Mouse (Mus musculus): ENCODE data around the gene Gm6034. TPM values are rescaled to one million over a fixed set of nuclear protein-coding genes. Genes with fewer than 3 reads are reported as not detected.
"Not testable (repeated sequence)": the region's sequence is repeated elsewhere in the genome, so short reads cannot be mapped to it uniquely, and the experiment has no call there.

The Gm6034 gene
- polyA plus RNA-seq, 1 experiment from 2014 or later = not detected

DNA sequence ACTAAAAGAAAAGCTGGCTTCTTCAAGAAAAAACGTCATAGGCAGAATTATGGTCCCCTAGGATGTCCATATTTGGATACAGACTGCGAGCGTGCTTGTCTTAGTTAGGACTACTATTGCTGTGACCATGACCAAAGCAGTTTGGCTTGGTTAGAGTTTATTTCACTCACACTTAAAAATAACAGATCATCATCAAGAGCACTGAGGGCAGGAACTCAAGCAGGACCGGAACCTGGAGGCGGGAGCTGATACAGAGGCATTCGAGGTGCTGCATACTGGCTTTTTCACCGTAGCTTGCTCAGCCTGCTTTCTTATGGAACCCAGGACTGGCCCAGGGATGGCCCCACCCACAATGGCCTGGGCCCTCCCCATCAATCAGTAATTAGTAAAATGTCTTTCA lies 39.4 kb upstream of the Gm6034 start:
- Histone ChIP-seq H3K4me1 (no peaks in the 10 kb centered on the region), H3K4me2 (replicated peaks) (no peak overlapping the region), H3K27me3 (no peaks in the 10 kb centered on the region), H3K27ac (no peak overlapping the region), H3K9me3 (peaks cover 6% of the 10 kb centered on the region; the same call in 1 of the 2 replicates), H3K36me3 (peaks cover 11% of the 10 kb centered on the region), H3K4me3 (no peak overlapping the region), H3K9ac (no peak overlapping the region)
- 92% methylated on average over 7 of the region's 7 CpGs for WGBS
- ATAC-seq (ENCODE audit: low FRiP score, low read depth) = no peak

DNA sequence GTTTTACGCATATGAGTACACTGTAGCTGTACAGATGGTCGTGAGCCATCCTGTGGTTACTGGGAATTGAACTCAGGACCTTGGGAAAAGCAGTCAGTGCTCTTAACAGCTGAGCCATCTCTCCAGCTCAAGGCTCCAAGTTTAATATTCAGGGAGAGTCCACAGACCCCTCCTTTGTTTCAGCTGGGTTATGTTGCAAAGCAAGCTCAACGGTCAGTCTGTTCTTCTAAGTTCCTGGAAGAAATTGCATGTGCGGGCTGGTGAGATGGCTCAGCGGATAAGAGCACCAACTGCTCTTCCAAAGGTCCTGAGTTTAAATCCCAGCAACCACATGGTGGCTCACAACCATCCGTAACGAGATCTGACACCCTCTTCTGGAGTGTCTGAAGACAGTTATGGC lies 38.4 kb upstream of the Gm6034 start:
- not testable (repeated sequence) for H3K4me2 ChIP-seq (replicated peaks); ATAC-seq (ENCODE audit: low FRiP score, low read depth); H3K4me1 ChIP-seq; H3K9ac ChIP-seq; H3K27ac ChIP-seq; H3K27me3 ChIP-seq; H3K9me3 ChIP-seq; H3K4me3 ChIP-seq
- H3K36me3 ChIP-seq = peaks cover 11% of the 10 kb centered on the region
- WGBS = 95% methylated on average over 7 of the region's 7 CpGs

DNA sequence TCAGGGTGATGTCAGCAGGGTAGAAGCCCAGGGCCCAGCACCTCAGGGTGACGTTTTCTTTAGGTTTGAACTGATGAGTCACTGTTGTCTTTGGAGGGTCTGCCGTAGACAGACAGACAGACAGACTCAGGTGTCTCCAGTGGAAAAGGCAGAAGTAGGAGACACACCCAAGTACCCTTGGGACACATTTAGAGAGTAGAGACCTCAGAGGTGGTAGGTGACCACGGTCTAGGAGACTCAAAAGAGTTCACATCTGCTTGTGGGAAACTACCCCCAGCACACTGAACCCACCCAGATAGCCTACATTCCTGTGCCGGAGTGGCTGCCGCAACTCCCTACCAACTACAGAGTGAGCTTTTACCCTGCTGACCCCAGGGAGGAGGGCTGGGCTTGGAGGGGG lies 27.8 kb upstream of the Gm6034 start:
- Histone ChIP-seq H3K4me2 (replicated peaks) (no peak overlapping the region), H3K36me3 (peaks cover 19% of the 10 kb centered on the region), H3K9me3 (no peaks in the 10 kb centered on the region), H3K27ac (no peak overlapping the region), H3K9ac (no peak overlapping the region), H3K27me3 (no peaks in the 10 kb centered on the region), H3K4me1 (no peaks in the 10 kb centered on the region), H3K4me3 (no peak overlapping the region)
- 96% methylated on average over 5 of the region's 5 CpGs for WGBS
- no peak for ATAC-seq (ENCODE audit: low FRiP score, low read depth)

- no peaks in the 10 kb centered on the region for H3K27me3 ChIP-seq
- ATAC-seq (ENCODE audit: low FRiP score, low read depth) = no peak
- 86% methylated on average over 5 of the region's 5 CpGs for WGBS
These were observed 25.7 kb upstream of the Gm6034 start for GRCm38 (mm10) chr17:36017046-36017445.

GRCm38 (mm10) chr17:36018979-36019378 lies 23.8 kb upstream of the Gm6034 start:
- Histone ChIP-seq H3K9me3 (no peaks in the 10 kb centered on the region), H3K27ac (no peak overlapping the region), H3K4me2 (replicated peaks) (no peak overlapping the region), H3K9ac (no peak overlapping the region), H3K4me3 (no peak overlapping the region), H3K4me1 (peaks cover 5% of the 10 kb centered on the region; the same call in 1 of the 2 replicates), H3K27me3 (no peaks in the 10 kb centered on the region), H3K36me3 (peaks cover 19% of the 10 kb centered on the region)
- no peak for ATAC-seq (ENCODE audit: low FRiP score, low read depth)
- WGBS = 75% methylated on average over 2 of the region's 2 CpGs

More at GRCm38 (mm10) chr17:36017046-36017445, 25.7 kb upstream of the Gm6034 start:
- Histone ChIP-seq H3K27ac (no peak overlapping the region), H3K9ac (no peak overlapping the region), H3K4me1 (peaks cover 5% of the 10 kb centered on the region; the same call in 1 of the 2 replicates), H3K4me2 (replicated peaks) (no peak overlapping the region), H3K36me3 (peaks cover 19% of the 10 kb centered on the region), H3K4me3 (no peak overlapping the region), H3K9me3 (no peaks in the 10 kb centered on the region)

GRCm38 (mm10) chr17:36019519-36019918 lies 23.2 kb upstream of the Gm6034 start:
- Histone ChIP-seq H3K4me2 (replicated peaks) (no peak overlapping the region), H3K27me3 (no peaks in the 10 kb centered on the region), H3K9ac (no peak overlapping the region), H3K4me3 (no peak overlapping the region), H3K27ac (no peak overlapping the region), H3K36me3 (peaks cover 14% of the 10 kb centered on the region), H3K9me3 (no peaks in the 10 kb centered on the region), H3K4me1 (peaks cover 5% of the 10 kb centered on the region; the same call in 1 of the 2 replicates)
- no peak for ATAC-seq (ENCODE audit: low FRiP score, low read depth)
- WGBS = 74% methylated on average over 3 of the region's 3 CpGs

- peak; percentile 40; the same call in 1 of the 2 replicates for ATAC-seq (ENCODE audit: low FRiP score, low read depth)
- H3K4me2 ChIP-seq (replicated peaks) = peak within 1 kb of the TSS; percentile 36; the same call in 1 of the 2 replicates
- H3K4me3 ChIP-seq = no peak within 1 kb of the TSS
- H3K36me3 ChIP-seq = 0 out of 2 replicates have a peak, but pooled peaks cover 5% of the 10 kb centered on the region
- H3K27ac ChIP-seq = no peak within 1 kb of the TSS; the same call in 1 of the 2 replicates
- no peaks in the 10 kb centered on the region for H3K27me3 ChIP-seq
- peaks cover 5% of the 10 kb centered on the region; the same call in 1 of the 2 replicates for H3K4me1 ChIP-seq
- WGBS = 42% methylated on average over 15 of the region's 15 CpGs
- no peaks in the 10 kb centered on the region for H3K9me3 ChIP-seq
- no peak within 1 kb of the TSS for H3K9ac ChIP-seq
These were observed 22.3 kb upstream of the Gm6034 start, which contains the start of gene H2-T24 for GRCm38 (mm10) chr17:36020191-36021073. Gene H2-T24 (minus strand): TSS chr17:36020560.

DNA sequence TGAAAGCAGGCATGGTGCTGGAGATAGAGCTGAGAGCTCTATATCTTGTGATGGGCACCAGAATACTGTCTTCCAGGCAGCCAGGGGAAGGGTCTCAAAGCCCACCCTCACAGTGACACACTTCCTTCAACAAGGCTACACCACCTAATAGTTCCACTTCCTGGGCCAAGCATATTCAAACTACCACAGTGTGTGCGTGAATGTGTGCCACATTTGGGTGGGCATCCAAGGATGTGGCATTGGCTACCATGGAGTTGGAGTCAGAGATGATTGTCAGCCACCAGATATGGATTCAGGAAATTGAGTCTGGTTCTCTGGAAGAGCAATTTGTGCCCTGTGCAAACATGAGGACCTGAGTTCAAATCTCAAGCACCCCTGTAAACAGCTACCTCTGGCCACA lies 21.5 kb upstream of the Gm6034 start:
- Histone ChIP-seq H3K9ac (no peak overlapping the region), H3K27me3 (no peaks in the 10 kb centered on the region), H3K4me1 (peaks cover 5% of the 10 kb centered on the region; the same call in 1 of the 2 replicates), H3K4me2 (replicated peaks) (peak overlapping the region; percentile 36; the same call in 1 of the 2 replicates), H3K36me3 (no peaks in the 10 kb centered on the region), H3K9me3 (no peaks in the 10 kb centered on the region), H3K27ac (no peak overlapping the region), H3K4me3 (no peak overlapping the region)
- no peak for ATAC-seq (ENCODE audit: low FRiP score, low read depth)
- 94% methylated on average over 1 of the region's 1 CpGs for WGBS

DNA sequence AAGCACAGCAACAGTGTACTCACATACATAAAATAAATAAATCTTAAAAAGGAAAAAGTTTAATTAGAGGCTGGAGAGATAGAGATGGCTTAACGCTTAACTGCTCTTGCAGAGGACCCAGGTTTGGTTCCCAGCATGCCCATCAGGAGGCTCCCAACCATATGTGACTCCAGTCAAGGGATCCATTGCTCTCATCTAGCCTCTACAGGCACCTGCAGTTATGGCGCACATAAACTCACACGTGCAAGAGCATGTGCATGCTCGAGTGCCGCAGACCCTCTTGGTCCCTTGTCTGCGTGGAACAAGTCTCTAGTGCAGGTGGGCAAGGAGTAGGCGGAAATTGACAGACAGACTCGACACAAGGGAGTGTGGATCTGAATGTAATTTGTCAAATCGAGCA lies 20.7 kb upstream of the Gm6034 start:
- H3K36me3 ChIP-seq = no peaks in the 10 kb centered on the region
- H3K27ac ChIP-seq = no peak overlapping the region
- ATAC-seq (ENCODE audit: low FRiP score, low read depth) = no peak
- no peaks in the 10 kb centered on the region for H3K9me3 ChIP-seq
- H3K4me1 ChIP-seq = peaks cover 5% of the 10 kb centered on the region; the same call in 1 of the 2 replicates
- 90% methylated on average over 9 of the region's 9 CpGs for WGBS
- no peak overlapping the region for H3K4me2 ChIP-seq (replicated peaks)
- no peaks in the 10 kb centered on the region for H3K27me3 ChIP-seq
- H3K9ac ChIP-seq = no peak overlapping the region
- no peak overlapping the region for H3K4me3 ChIP-seq

- Histone ChIP-seq H3K27ac (no peak overlapping the region), H3K4me3 (no peak overlapping the region), H3K36me3 (no peaks in the 10 kb centered on the region), H3K27me3 (no peaks in the 10 kb centered on the region), H3K4me1 (peaks cover 5% of the 10 kb centered on the region; the same call in 1 of the 2 replicates), H3K4me2 (replicated peaks) (no peak overlapping the region), H3K9ac (no peak overlapping the region), H3K9me3 (no peaks in the 10 kb centered on the region)
- WGBS = 89% methylated on average over 6 of the region's 6 CpGs
- no peak for ATAC-seq (ENCODE audit: low FRiP score, low read depth)
These were observed 19.8 kb upstream of the Gm6034 start for GRCm38 (mm10) chr17:36022922-36023321.

DNA sequence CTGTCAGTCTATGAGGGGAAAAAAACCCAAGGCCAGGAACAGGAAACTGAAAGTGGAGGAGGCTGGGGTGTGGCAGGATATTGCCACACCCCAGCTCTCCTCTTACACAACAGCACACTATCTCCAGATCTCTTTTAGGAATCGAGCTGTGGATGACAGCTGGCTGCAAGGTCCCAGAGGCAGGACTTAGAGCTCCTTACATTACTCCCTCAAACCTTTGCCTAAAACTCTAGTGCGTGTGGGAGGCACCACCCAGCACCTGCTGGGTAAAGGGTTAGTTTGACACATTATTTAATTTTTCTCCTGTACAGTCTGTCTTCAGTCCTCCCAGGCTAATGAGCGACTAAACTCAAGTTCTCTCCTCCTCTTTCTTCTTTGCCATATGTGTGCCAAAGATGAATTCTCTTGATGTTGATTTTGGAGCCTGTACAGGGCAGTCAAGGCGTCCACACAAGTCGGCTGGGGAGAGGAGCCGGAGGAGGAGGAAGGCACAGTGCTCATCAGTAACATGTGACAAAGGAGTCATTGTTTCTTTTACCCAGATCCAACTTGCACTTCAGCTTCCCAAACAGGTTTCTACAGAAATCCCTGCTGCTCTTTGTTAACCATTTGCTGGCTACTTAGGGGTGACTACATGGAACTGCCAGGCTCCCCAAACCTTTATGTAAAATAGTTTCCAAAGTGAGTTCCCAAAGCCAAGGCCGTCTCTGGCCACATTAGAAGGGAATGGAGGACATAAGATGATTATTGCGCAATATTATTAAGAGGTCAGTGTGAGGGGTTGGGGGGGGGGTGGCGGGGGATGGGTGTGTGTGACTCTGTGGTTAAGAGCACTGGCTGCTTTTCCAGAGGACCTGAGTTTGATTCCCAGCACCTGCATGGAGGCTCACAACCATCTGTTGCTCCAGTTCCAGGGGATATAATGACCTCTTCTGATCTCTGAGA lies 18.8 kb upstream of the Gm6034 start:
- H3K27me3 ChIP-seq = no peaks in the 10 kb centered on the region
- peaks cover 5% of the 10 kb centered on the region; the same call in 1 of the 2 replicates for H3K4me1 ChIP-seq
- no peaks in the 10 kb centered on the region for H3K36me3 ChIP-seq
- no peak for ATAC-seq (ENCODE audit: low FRiP score, low read depth)
- WGBS = 63% methylated on average over 9 of the region's 9 CpGs
- no peaks in the 10 kb centered on the region for H3K9me3 ChIP-seq
- H3K9ac ChIP-seq = no peak overlapping the region
- no peak overlapping the region for H3K27ac ChIP-seq
- no peak overlapping the region for H3K4me3 ChIP-seq
- H3K4me2 ChIP-seq (replicated peaks) = no peak overlapping the region
